Mouse (Mus musculus) intestine, postnatal 0 days (tissue): ENCODE data around the gene Acaca. TPM values are rescaled to one million over a fixed set of nuclear protein-coding genes. Genes with fewer than 3 reads are reported as not detected.

ENCODE experiments used
- ATAC-seq: fragments of 200-750 bp; cut with Nextera tagmentation; 2 replicates; pipeline ENCODE4 v1.8.0; 2017; ENCODE audit warnings: mild to moderate bottlenecking, moderate TSS enrichment, moderate library complexity
- H3K27ac ChIP-seq: fragments of 300-500 bp; sonication (generic); 2 replicates; pipeline ENCODE4 v1.5.1; 2014; ENCODE audit warnings: mild to moderate bottlenecking, low read depth, low read length, moderate library complexity
- H3K27me3 ChIP-seq: fragments of 300-500 bp; sonication (generic); replicated peaks from 2 replicates; pipeline ENCODE4 v1.6.1; 2014; ENCODE audit warnings: low read length, mixed read lengths; ENCODE audit not compliant: control insufficient read depth, insufficient read depth
- H3K36me3 ChIP-seq: fragments of 300-500 bp; sonication (generic); 2 replicates; pipeline ENCODE4 v1.6.1; 2014; ENCODE audit warnings: mild to moderate bottlenecking, moderate library complexity; ENCODE audit not compliant: control insufficient read depth, insufficient read depth
- H3K4me1 ChIP-seq: fragments of 300-500 bp; sonication (generic); replicated peaks from 2 replicates; pipeline ENCODE4 v1.6.1; 2014; ENCODE audit warnings: antibody characterized with exemption, low read length, mixed read lengths; ENCODE audit not compliant: control insufficient read depth, insufficient read depth
- H3K4me2 ChIP-seq: fragments of 300-500 bp; sonication (generic); replicated peaks from 2 replicates; pipeline ENCODE4 v1.6.1; 2014; ENCODE audit warnings: low read depth, mild to moderate bottlenecking, moderate library complexity
- H3K4me3 ChIP-seq: fragments of 300-500 bp; sonication (generic); 2 replicates; pipeline ENCODE4 v1.5.1; 2014; ENCODE audit warnings: low read depth, low read length
- H3K9ac ChIP-seq: fragments of 300-500 bp; sonication (generic); 2 replicates; pipeline ENCODE4 v1.6.1; 2014; ENCODE audit warnings: mild to moderate bottlenecking, low read depth, low read length
- H3K9me3 ChIP-seq: fragments of 300-500 bp; sonication (generic); 2 replicates; pipeline ENCODE4 v1.6.1; 2016; ENCODE audit warnings: mixed run types; ENCODE audit not compliant: control insufficient read depth
- CTCF ChIP-seq: sonication (generic); IDR thresholded peaks from 2 replicates; pipeline ENCODE4 v1.5.1; 2016; ENCODE audit warnings: low read depth, mild to moderate bottlenecking, control low read depth, antibody characterized with exemption, moderate library complexity
- WGBS: fragments of 180-500 bp; shearing (Covaris S2); extraction: QIAGEN DNeasy Blood & Tissue Kit; methylation state at CpG from one replicate; pipeline ENCODE4 v1.1.7; 2014; 5-methylcytosine and 5-hydroxymethylcytosine counted together
- polyA plus RNA-seq: library from polyadenylated mRNA; unstranded; fragments of >200 nt; fragmentation: Nextera tagmentation; extraction: Ambion mirVana; gene quantifications from 2 replicates; pipeline ENCODE4 v1.2.1, GENCODE M21; 2015

Acaca gene
- 2.5 and 3.1 TPM in 2 replicates for polyA plus RNA-seq

- 0 out of 2 replicates have a peak, but pooled peaks have one; percentile 3 for TF ChIP-seq CTCF
- Histone ChIP-seq H3K9ac (peak within 1 kb of the TSS; percentile 58), H3K27me3 (no peaks in the 10 kb centered on the region), H3K9me3 (no peaks in the 10 kb centered on the region), H3K36me3 (peaks cover 12% of the 10 kb centered on the region; the same call in 1 of the 2 replicates), H3K27ac (peak within 1 kb of the TSS; percentile 54; the same call in 1 of the 2 replicates), H3K4me1 (no peaks in the 10 kb centered on the region), H3K4me3 (peak within 1 kb of the TSS; percentile 75), H3K4me2 (peak within 1 kb of the TSS; percentile 81)
- WGBS, result under 1% methylated on average over 69 of the region's 83 CpGs
- ATAC-seq, result peak; percentile 94
Measured at GRCm38 (mm10) chr11:84128943-84129798, at the start of gene Acaca, which contains the start of gene Tada2a. Gene Acaca (plus strand): TSS chr11:84129672. Gene Tada2a (minus strand): TSS chr11:84129600.

GRCm38 (mm10) chr11:84079887-84080286 lies 49.6 kb upstream of the Acaca start:
- H3K4me3 ChIP-seq, result no peak overlapping the region
- no peak overlapping the region for H3K4me2 ChIP-seq
- no peak overlapping the region for H3K27ac ChIP-seq
- no peaks in the 10 kb centered on the region for H3K4me1 ChIP-seq
- 0 out of 2 replicates have a peak, but pooled peaks have one; percentile 43 for ATAC-seq
- H3K27me3 ChIP-seq, result no peaks in the 10 kb centered on the region
- WGBS, result 63% methylated on average over 4 of the region's 4 CpGs
- H3K9ac ChIP-seq, result no peak overlapping the region
- peaks cover 23% of the 10 kb centered on the region for H3K36me3 ChIP-seq
- H3K9me3 ChIP-seq, result no peaks in the 10 kb centered on the region
- TF ChIP-seq CTCF, result no peak

GRCm38 (mm10) chr11:84080327-84080726 lies 49.1 kb upstream of the Acaca start:
- Histone ChIP-seq H3K4me3 (no peak overlapping the region), H3K27me3 (no peaks in the 10 kb centered on the region), H3K9ac (no peak overlapping the region), H3K27ac (no peak overlapping the region), H3K9me3 (no peaks in the 10 kb centered on the region), H3K4me1 (no peaks in the 10 kb centered on the region), H3K36me3 (peaks cover 23% of the 10 kb centered on the region), H3K4me2 (no peak overlapping the region)
- peak; percentile 47; the same call in 1 of the 2 replicates for ATAC-seq
- 80% methylated on average over 3 of the region's 3 CpGs for WGBS
- TF ChIP-seq CTCF, result no peak

GRCm38 (mm10) chr11:84081901-84082300 lies 47.6 kb upstream of the Acaca start:
- no peaks in the 10 kb centered on the region for H3K27me3 ChIP-seq
- H3K4me2 ChIP-seq, result no peak overlapping the region
- no peak for TF ChIP-seq CTCF
- 96% methylated on average over 5 of the region's 5 CpGs for WGBS
- ATAC-seq, result no peak
- H3K4me3 ChIP-seq, result no peak overlapping the region
- H3K27ac ChIP-seq, result no peak overlapping the region
- H3K9ac ChIP-seq, result no peak overlapping the region
- peaks cover 31% of the 10 kb centered on the region for H3K36me3 ChIP-seq
- H3K9me3 ChIP-seq, result no peaks in the 10 kb centered on the region
- no peaks in the 10 kb centered on the region for H3K4me1 ChIP-seq

GRCm38 (mm10) chr11:84090572-84090971 lies 38.9 kb upstream of the Acaca start:
- no peaks in the 10 kb centered on the region for H3K9me3 ChIP-seq
- no peak overlapping the region for H3K9ac ChIP-seq
- H3K4me3 ChIP-seq, result no peak overlapping the region
- no peak overlapping the region for H3K4me2 ChIP-seq
- no peaks in the 10 kb centered on the region for H3K4me1 ChIP-seq
- H3K36me3 ChIP-seq, result peaks cover 51% of the 10 kb centered on the region
- WGBS, result 88% methylated on average over 8 of the region's 8 CpGs
- H3K27me3 ChIP-seq, result no peaks in the 10 kb centered on the region
- no peak for TF ChIP-seq CTCF
- no peak for ATAC-seq
- H3K27ac ChIP-seq, result no peak overlapping the region

GRCm38 (mm10) chr11:84095084-84095483 lies 34.4 kb upstream of the Acaca start:
- TF ChIP-seq CTCF, result no peak
- H3K4me3 ChIP-seq, result no peak overlapping the region
- peaks cover 29% of the 10 kb centered on the region for H3K36me3 ChIP-seq
- ATAC-seq, result no peak
- H3K4me1 ChIP-seq, result no peaks in the 10 kb centered on the region
- H3K9me3 ChIP-seq, result no peaks in the 10 kb centered on the region
- no peaks in the 10 kb centered on the region for H3K27me3 ChIP-seq
- H3K4me2 ChIP-seq, result no peak overlapping the region
- WGBS, result 84% methylated on average over 4 of the region's 4 CpGs
- no peak overlapping the region for H3K9ac ChIP-seq
- no peak overlapping the region for H3K27ac ChIP-seq
